Mouse (Mus musculus): Measurements from ENCODE around the gene Atl3. TPM values are rescaled to one million over a fixed set of nuclear protein-coding genes. Genes with fewer than 3 reads are reported as not detected.

Atl3 gene
- polyA plus RNA-seq, 1 experiment from 2014 or later, result 14.8 TPM

DNA sequence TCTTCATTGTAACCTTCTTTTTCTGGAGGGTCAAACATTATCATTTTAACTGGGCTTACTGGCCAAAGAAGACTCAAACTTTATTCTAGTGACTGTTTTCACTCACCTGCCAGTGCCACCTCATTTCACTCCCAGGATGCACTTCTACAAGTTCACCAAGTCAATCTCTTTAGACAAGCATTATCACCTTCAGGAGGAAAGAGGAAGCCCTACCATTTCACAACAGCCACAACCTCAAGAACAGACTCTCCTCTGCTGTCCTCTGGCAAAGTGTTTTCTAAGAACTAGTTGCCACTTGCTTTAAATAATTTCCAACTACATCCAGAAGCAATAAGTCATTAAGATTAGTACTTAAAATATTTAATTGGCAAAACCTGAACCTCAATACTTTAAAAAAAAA lies 25.9 kb upstream of the Atl3 start:
- TF ChIP-seq CTCF (IDR thresholded peaks at IDR 0.05; ENCODE audit: low read depth), result no peak
- Histone ChIP-seq H3K27ac (no peak overlapping the region), H3K4me2 (ENCODE audit: low read length) (no peak overlapping the region), H3K27me3 (ENCODE audit: insufficient read depth, low read length) (no peaks in the 10 kb centered on the region), H3K9ac (ENCODE audit: low read depth, low read length) (no peak overlapping the region), H3K4me3 (replicated peaks; ENCODE audit: low read depth, low read length) (no peak overlapping the region), H3K36me3 (ENCODE audit: insufficient read depth, low read length) (0 out of 2 replicates have a peak, but pooled peaks cover 2% of the 10 kb centered on the region), H3K9me3 (replicated peaks; ENCODE audit: low read length) (no peaks in the 10 kb centered on the region), H3K4me1 (replicated peaks; ENCODE audit: insufficient read depth, low read length) (0 out of 2 replicates have a peak, but pooled peaks cover 7% of the 10 kb centered on the region)
- ATAC-seq (replicated peaks; ENCODE audit: low FRiP score, low read depth) (no peak), DNase-seq (ENCODE audit: low spot score) (no peak)

- 0 out of 2 replicates have a peak, but pooled peaks cover 7% of the 10 kb centered on the region for H3K4me1 ChIP-seq (replicated peaks; ENCODE audit: insufficient read depth, low read length)
- no peak overlapping the region for H3K9ac ChIP-seq (ENCODE audit: low read depth, low read length)
- H3K27ac ChIP-seq, result peak overlapping the region; percentile 58; the same call in 1 of the 2 replicates
- H3K27me3 ChIP-seq (ENCODE audit: insufficient read depth, low read length), result no peaks in the 10 kb centered on the region
- no peak overlapping the region for H3K4me3 ChIP-seq (replicated peaks; ENCODE audit: low read depth, low read length)
- no peak for TF ChIP-seq CTCF (IDR thresholded peaks at IDR 0.05; ENCODE audit: low read depth)
- no peak for DNase-seq (ENCODE audit: low spot score)
- WGBS, result 78% methylated on average over 2 of the region's 2 CpGs
- H3K4me2 ChIP-seq (ENCODE audit: low read length), result no peak overlapping the region
- H3K9me3 ChIP-seq (replicated peaks; ENCODE audit: low read length), result no peaks in the 10 kb centered on the region
- H3K36me3 ChIP-seq (ENCODE audit: insufficient read depth, low read length), result 0 out of 2 replicates have a peak, but pooled peaks cover 2% of the 10 kb centered on the region
- ATAC-seq (replicated peaks; ENCODE audit: low FRiP score, low read depth), result no peak
These were observed 23.2 kb upstream of the Atl3 start for GRCm38 (mm10) chr19:7470643-7471042.

GRCm38 (mm10) chr19:7479751-7480248 lies 14.0 kb upstream of the Atl3 start:
- H3K36me3 ChIP-seq (ENCODE audit: insufficient read depth, low read length), result no peaks in the 10 kb centered on the region
- DNase-seq (ENCODE audit: low spot score), result no peak
- H3K4me2 ChIP-seq (ENCODE audit: low read length), result no peak overlapping the region
- no peaks in the 10 kb centered on the region for H3K4me1 ChIP-seq (replicated peaks; ENCODE audit: insufficient read depth, low read length)
- H3K9me3 ChIP-seq (replicated peaks; ENCODE audit: low read length), result no peaks in the 10 kb centered on the region
- H3K27me3 ChIP-seq (ENCODE audit: insufficient read depth, low read length), result no peaks in the 10 kb centered on the region
- no peak for ATAC-seq (replicated peaks; ENCODE audit: low FRiP score, low read depth)
- no peak for TF ChIP-seq CTCF (IDR thresholded peaks at IDR 0.05; ENCODE audit: low read depth)
- no peak overlapping the region for H3K27ac ChIP-seq
- H3K4me3 ChIP-seq (replicated peaks; ENCODE audit: low read depth, low read length), result no peak overlapping the region
- H3K9ac ChIP-seq (ENCODE audit: low read depth, low read length), result no peak overlapping the region
- 99% methylated on average over 3 of the region's 3 CpGs for WGBS

DNA sequence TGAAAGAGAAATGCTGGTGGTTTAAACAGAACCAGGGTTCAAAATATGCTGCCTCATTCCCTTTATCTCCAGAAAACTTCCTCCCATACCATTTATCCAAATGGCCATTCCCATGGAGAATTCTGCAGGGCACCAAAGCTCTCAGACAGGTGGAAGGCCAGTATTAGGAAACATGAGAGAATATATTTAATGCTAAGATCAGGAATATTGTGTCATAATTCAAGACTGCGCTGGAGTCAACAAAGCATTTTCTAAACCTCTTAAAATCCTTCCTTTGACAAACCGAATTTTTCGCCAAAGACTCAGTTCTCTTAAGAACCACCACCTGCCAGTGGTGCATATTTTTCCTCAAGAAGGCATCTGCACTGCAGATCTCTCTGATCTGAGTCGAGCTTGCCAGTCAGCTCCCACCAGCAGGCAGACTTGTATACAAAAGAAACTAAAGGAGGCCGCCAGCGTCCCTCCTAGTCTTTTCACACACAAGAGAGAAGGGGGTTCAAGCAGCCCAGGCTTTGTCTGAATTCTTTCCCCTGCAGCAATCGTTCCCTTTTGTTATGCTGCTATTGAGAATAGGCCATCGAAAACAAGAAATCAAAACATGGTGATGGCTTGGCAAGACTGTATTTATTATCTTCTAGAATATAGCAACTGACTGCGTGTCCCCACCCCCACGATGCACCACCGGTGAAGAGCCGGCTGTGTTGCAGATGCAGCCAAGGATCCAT lies 12.1 kb upstream of the Atl3 start:
- no peak for TF ChIP-seq CTCF (IDR thresholded peaks at IDR 0.05; ENCODE audit: low read depth)
- no peaks in the 10 kb centered on the region for H3K27me3 ChIP-seq (ENCODE audit: insufficient read depth, low read length)
- H3K9me3 ChIP-seq (replicated peaks; ENCODE audit: low read length), result no peaks in the 10 kb centered on the region
- DNase-seq (ENCODE audit: low spot score) (peak; percentile 33), ATAC-seq (replicated peaks; ENCODE audit: low FRiP score, low read depth) (no peak)
- H3K36me3 ChIP-seq (ENCODE audit: insufficient read depth, low read length), result no peaks in the 10 kb centered on the region
- no peaks in the 10 kb centered on the region for H3K4me1 ChIP-seq (replicated peaks; ENCODE audit: insufficient read depth, low read length)
- 7% methylated on average over 12 of the region's 12 CpGs for WGBS
- H3K4me2 ChIP-seq (ENCODE audit: low read length), result peak overlapping the region; percentile 82
- peak overlapping the region; percentile 48; the same call in 1 of the 2 replicates for H3K27ac ChIP-seq
- peak overlapping the region; percentile 94 for H3K9ac ChIP-seq (ENCODE audit: low read depth, low read length)
- H3K4me3 ChIP-seq (replicated peaks; ENCODE audit: low read depth, low read length), result peak overlapping the region; percentile 99

DNA sequence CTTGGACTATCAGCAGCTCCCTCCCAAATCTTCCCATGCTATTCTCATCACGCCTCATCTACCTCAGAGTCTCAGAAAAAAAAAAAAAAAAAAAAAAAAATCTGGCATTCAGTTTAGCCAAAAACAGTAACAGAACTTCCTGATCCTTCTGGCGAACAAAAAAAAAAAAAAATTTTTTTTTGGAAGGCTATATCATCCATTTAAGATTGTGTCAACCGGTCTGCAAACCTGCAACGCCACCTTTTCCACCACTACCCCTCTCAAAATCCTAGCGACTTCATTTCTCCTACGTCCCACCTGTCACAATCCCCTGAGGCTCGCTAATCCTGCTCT lies 11.6 kb upstream of the Atl3 start:
- H3K36me3 ChIP-seq (ENCODE audit: insufficient read depth, low read length), result no peaks in the 10 kb centered on the region
- H3K9ac ChIP-seq (ENCODE audit: low read depth, low read length), result peak overlapping the region; percentile 94
- no peaks in the 10 kb centered on the region for H3K4me1 ChIP-seq (replicated peaks; ENCODE audit: insufficient read depth, low read length)
- DNase-seq (ENCODE audit: low spot score), result peak; percentile 51
- no peaks in the 10 kb centered on the region for H3K9me3 ChIP-seq (replicated peaks; ENCODE audit: low read length)
- under 1% methylated on average over 7 of the region's 7 CpGs for WGBS
- peak overlapping the region; percentile 99 for H3K4me3 ChIP-seq (replicated peaks; ENCODE audit: low read depth, low read length)
- ATAC-seq (replicated peaks; ENCODE audit: low FRiP score, low read depth), result no peak; the same call in 1 of the 2 replicates
- no peaks in the 10 kb centered on the region for H3K27me3 ChIP-seq (ENCODE audit: insufficient read depth, low read length)
- peak overlapping the region; percentile 98 for H3K27ac ChIP-seq
- no peak for TF ChIP-seq CTCF (IDR thresholded peaks at IDR 0.05; ENCODE audit: low read depth)
- H3K4me2 ChIP-seq (ENCODE audit: low read length), result peak overlapping the region; percentile 82

- Histone ChIP-seq H3K9ac (ENCODE audit: low read depth, low read length) (peak within 1 kb of the TSS; percentile 94), H3K27ac (peak within 1 kb of the TSS; percentile 98), H3K4me2 (ENCODE audit: low read length) (peak within 1 kb of the TSS; percentile 82), H3K4me3 (replicated peaks; ENCODE audit: low read depth, low read length) (peak within 1 kb of the TSS; percentile 99), H3K4me1 (replicated peaks; ENCODE audit: insufficient read depth, low read length) (no peaks in the 10 kb centered on the region), H3K36me3 (ENCODE audit: insufficient read depth, low read length) (no peaks in the 10 kb centered on the region), H3K27me3 (ENCODE audit: insufficient read depth, low read length) (no peaks in the 10 kb centered on the region), H3K9me3 (replicated peaks; ENCODE audit: low read length) (no peaks in the 10 kb centered on the region)
- peak; percentile 93 for ATAC-seq (replicated peaks; ENCODE audit: low FRiP score, low read depth)
- no peak for TF ChIP-seq CTCF (IDR thresholded peaks at IDR 0.05; ENCODE audit: low read depth)
- under 1% methylated on average over 80 of the region's 80 CpGs for WGBS
- peak; percentile 99 for DNase-seq (ENCODE audit: low spot score)
These were observed 11.0 kb upstream of the Atl3 start, which contains the start of gene Rtn3 for GRCm38 (mm10) chr19:7482599-7483511. Rtn3 (minus strand) TSS chr19:7483281.

Measured in kidney, postnatal 0 days (tissue).